Mouse (Mus musculus) hindbrain, embryonic 11.5 days (tissue): ENCODE measurements at regions not wholly inside any gene's neighbourhood (a gene's known extent, or its start where the extent isn't known, plus 50 kb on each side); places are given as distances from the start of the nearest gene placed in this dataset.

Source experiments
- ATAC-seq: fragments of 200-750 bp; cut with Nextera tagmentation; 2 replicates; pipeline ENCODE4 v1.8.0; 2017; ENCODE audit warnings: mild to moderate bottlenecking, moderate TSS enrichment, moderate library complexity; ENCODE audit not compliant: low FRiP score
- DNase-seq: peaks from one replicate; pipeline ENCODE4 v3.0.0-alpha.2; 2015; ENCODE audit warnings: low spot score
- H3K27ac ChIP-seq: fragments of 300-500 bp; sonication (generic); 2 replicates; pipeline ENCODE4 v1.5.1; 2014; ENCODE audit warnings: mild to moderate bottlenecking, low read depth, low read length
- H3K27me3 ChIP-seq: fragments of 300-500 bp; sonication (generic); 2 replicates; pipeline ENCODE4 v1.6.1; 2014; ENCODE audit warnings: mild to moderate bottlenecking, low read length, moderate library complexity, mixed read lengths; ENCODE audit not compliant: control insufficient read depth, insufficient read depth
- H3K36me3 ChIP-seq: fragments of 300-500 bp; sonication (generic); 2 replicates; pipeline ENCODE4 v1.6.1; 2014; ENCODE audit warnings: mild to moderate bottlenecking, low read length, moderate library complexity, mixed read lengths; ENCODE audit not compliant: control insufficient read depth, insufficient read depth
- H3K4me1 ChIP-seq: fragments of 300-500 bp; sonication (generic); replicated peaks from 2 replicates; pipeline ENCODE4 v1.6.1; 2014; ENCODE audit warnings: low read length, mixed read lengths; ENCODE audit not compliant: control insufficient read depth, insufficient read depth
- H3K4me2 ChIP-seq: fragments of 300-500 bp; sonication (generic); replicated peaks from 2 replicates; pipeline ENCODE4 v1.6.1; 2014; ENCODE audit warnings: mild to moderate bottlenecking, low read depth, low read length
- H3K4me3 ChIP-seq: fragments of 300-500 bp; sonication (generic); 2 replicates; pipeline ENCODE4 v1.5.1; 2014; ENCODE audit warnings: low read depth, low read length
- H3K9ac ChIP-seq: fragments of 300-500 bp; sonication (generic); 2 replicates; pipeline ENCODE4 v1.6.1; 2014; ENCODE audit warnings: low read depth, low read length
- H3K9me3 ChIP-seq: fragments of 300-500 bp; sonication (generic); 2 replicates; pipeline ENCODE4 v1.6.1; 2016; ENCODE audit warnings: low read length; ENCODE audit not compliant: control insufficient read depth
- WGBS: fragments of 180-500 bp; shearing (Covaris S2); extraction: QIAGEN DNeasy Blood & Tissue Kit; methylation state at CpG from one replicate; pipeline ENCODE4 v1.1.7; 2014; 5-methylcytosine and 5-hydroxymethylcytosine counted together

- Histone ChIP-seq H3K4me3 (no peak overlapping the region), H3K4me1 (peaks cover 2% of the 10 kb centered on the region), H3K4me2 (no peak overlapping the region), H3K27ac (no peak overlapping the region), H3K9ac (no peak overlapping the region), H3K9me3 (no peaks in the 10 kb centered on the region), H3K27me3 (no peaks in the 10 kb centered on the region), H3K36me3 (no peaks in the 10 kb centered on the region)
- no peak for DNase-seq
- ATAC-seq = no peak
- WGBS = 89% methylated on average over 3 of the region's 3 CpGs
Observed at GRCm38 (mm10) chr7:145108994-145109393, 98.9 kb downstream of the 1810010D01Rik start.

- no peak for ATAC-seq
- H3K27me3 ChIP-seq = no peaks in the 10 kb centered on the region
- H3K36me3 ChIP-seq = no peaks in the 10 kb centered on the region
- H3K4me1 ChIP-seq = peaks cover 2% of the 10 kb centered on the region
- H3K9ac ChIP-seq = no peak overlapping the region
- no peak overlapping the region for H3K4me2 ChIP-seq
- no peak for DNase-seq
- H3K4me3 ChIP-seq = no peak overlapping the region
- H3K9me3 ChIP-seq = no peaks in the 10 kb centered on the region
- no peak overlapping the region for H3K27ac ChIP-seq
- 88% methylated on average over 2 of the region's 2 CpGs for WGBS
Observed at GRCm38 (mm10) chr7:145107575-145108170, 100.2 kb downstream of the 1810010D01Rik start.

- H3K27me3 ChIP-seq = no peaks in the 10 kb centered on the region
- ATAC-seq = no peak
- no peak overlapping the region for H3K4me2 ChIP-seq
- H3K4me1 ChIP-seq = peaks cover 2% of the 10 kb centered on the region
- H3K36me3 ChIP-seq = no peaks in the 10 kb centered on the region
- no peaks in the 10 kb centered on the region for H3K9me3 ChIP-seq
- no peak overlapping the region for H3K9ac ChIP-seq
- no peak overlapping the region for H3K27ac ChIP-seq
- DNase-seq = no peak
- no peak overlapping the region for H3K4me3 ChIP-seq
- WGBS = 82% methylated on average over 4 of the region's 4 CpGs
Observed at GRCm38 (mm10) chr7:145106494-145106849, 101.4 kb downstream of the 1810010D01Rik start.

GRCm38 (mm10) chr7:145105831-145106493 lies 102.0 kb downstream of the 1810010D01Rik start:
- DNase-seq (no peak), ATAC-seq (no peak)
- H3K27me3 ChIP-seq = no peaks in the 10 kb centered on the region
- H3K9ac ChIP-seq = no peak overlapping the region
- H3K36me3 ChIP-seq = no peaks in the 10 kb centered on the region
- no peak overlapping the region for H3K27ac ChIP-seq
- no peaks in the 10 kb centered on the region for H3K9me3 ChIP-seq
- no peak overlapping the region for H3K4me3 ChIP-seq
- peaks cover 2% of the 10 kb centered on the region; the same call in 1 of the 2 replicates for H3K4me1 ChIP-seq
- WGBS = 86% methylated on average over 7 of the region's 7 CpGs
- H3K4me2 ChIP-seq = no peak overlapping the region

- Histone ChIP-seq H3K4me3 (no peak overlapping the region), H3K4me1 (no peaks in the 10 kb centered on the region), H3K27ac (no peak overlapping the region)
Observed at GRCm38 (mm10) chr7:145102692-145103091, 105.2 kb downstream of the 1810010D01Rik start.

GRCm38 (mm10) chr7:145102216-145102615 lies 105.7 kb downstream of the 1810010D01Rik start:
- DNase-seq (peak; percentile 6), ATAC-seq (no peak)
- H3K27me3 ChIP-seq = no peaks in the 10 kb centered on the region
- no peak overlapping the region for H3K4me3 ChIP-seq
- no peak overlapping the region for H3K4me2 ChIP-seq
- no peak overlapping the region for H3K9ac ChIP-seq
- H3K27ac ChIP-seq = no peak overlapping the region
- no peaks in the 10 kb centered on the region for H3K36me3 ChIP-seq
- no peaks in the 10 kb centered on the region for H3K4me1 ChIP-seq
- 66% methylated on average over 6 of the region's 6 CpGs for WGBS
- no peaks in the 10 kb centered on the region for H3K9me3 ChIP-seq

More at GRCm38 (mm10) chr7:145102692-145103091, 105.2 kb downstream of the 1810010D01Rik start:
- H3K27me3 ChIP-seq = no peaks in the 10 kb centered on the region
- no peak overlapping the region for H3K9ac ChIP-seq
- H3K4me2 ChIP-seq = no peak overlapping the region
- no peaks in the 10 kb centered on the region for H3K9me3 ChIP-seq
- ATAC-seq (no peak), DNase-seq (no peak)
- no peaks in the 10 kb centered on the region for H3K36me3 ChIP-seq
- 83% methylated on average over 5 of the region's 5 CpGs for WGBS

GRCm38 (mm10) chr7:145098335-145098734 lies 109.6 kb downstream of the 1810010D01Rik start:
- Histone ChIP-seq H3K4me1 (no peaks in the 10 kb centered on the region), H3K27me3 (no peaks in the 10 kb centered on the region), H3K4me3 (no peak overlapping the region), H3K27ac (no peak overlapping the region), H3K36me3 (no peaks in the 10 kb centered on the region), H3K4me2 (no peak overlapping the region), H3K9ac (no peak overlapping the region), H3K9me3 (no peaks in the 10 kb centered on the region)
- WGBS = 86% methylated on average over 6 of the region's 6 CpGs
- DNase-seq (no peak), ATAC-seq (no peak)

GRCm38 (mm10) chr7:145094134-145094526 lies 113.8 kb downstream of the 1810010D01Rik start:
- Histone ChIP-seq H3K36me3 (no peaks in the 10 kb centered on the region), H3K4me3 (no peak overlapping the region), H3K9me3 (no peaks in the 10 kb centered on the region), H3K9ac (no peak overlapping the region), H3K4me1 (no peaks in the 10 kb centered on the region), H3K27ac (no peak overlapping the region), H3K27me3 (no peaks in the 10 kb centered on the region), H3K4me2 (no peak overlapping the region)
- no peak for DNase-seq
- WGBS = 84% methylated on average over 7 of the region's 7 CpGs
- no peak for ATAC-seq
